Mouse (Mus musculus): ENCODE data around the gene Tmem132b.

Tmem132b gene

DNA sequence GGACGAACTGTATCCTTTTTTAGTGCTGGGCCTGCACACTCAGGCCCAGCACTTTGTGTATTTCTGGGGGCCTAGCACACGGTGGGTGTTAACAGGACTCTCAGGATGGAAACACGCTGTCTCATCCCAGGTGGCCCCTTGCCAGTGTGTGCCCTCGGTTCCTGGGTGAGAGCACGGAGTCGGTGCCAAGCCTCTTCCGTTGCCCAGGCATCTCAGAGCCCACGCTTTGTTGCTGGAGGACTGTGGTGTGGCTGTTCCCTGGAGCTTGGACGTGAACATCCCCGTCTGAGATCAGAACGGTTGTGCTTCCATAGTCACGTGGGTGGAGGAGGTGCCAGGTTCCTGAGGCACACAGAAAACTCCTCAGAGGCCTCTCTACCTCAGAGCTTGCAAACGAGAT is 47.1 kb downstream of the Tmem132b start:
- DNase-seq (ENCODE audit: low spot score) = no peak

- no peak for DNase-seq (ENCODE audit: low spot score)
Observed at GRCm38 (mm10) chr5:125579153-125579552, 47.6 kb downstream of the Tmem132b start.

DNA sequence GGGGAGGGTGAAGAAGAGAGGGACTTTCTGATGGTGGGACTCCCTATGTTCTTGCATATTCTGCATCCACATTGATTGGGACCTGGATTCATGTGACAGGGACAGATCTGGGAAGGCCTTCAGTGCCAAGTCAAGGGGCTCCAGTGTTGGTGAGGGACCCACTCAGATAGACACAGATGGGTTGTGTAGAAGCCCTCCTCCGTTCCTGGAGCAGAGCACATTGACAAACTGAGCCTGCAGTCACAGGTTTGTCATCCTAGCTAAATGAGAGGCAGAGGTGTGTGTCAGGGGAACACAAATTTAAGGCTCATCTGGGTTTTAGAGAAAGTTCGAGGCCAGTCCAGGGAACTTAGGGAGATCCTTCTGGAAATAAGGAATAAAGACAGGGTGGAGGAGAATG is 51.7 kb downstream of the Tmem132b start:
- no peak for DNase-seq (ENCODE audit: low spot score)

DNA sequence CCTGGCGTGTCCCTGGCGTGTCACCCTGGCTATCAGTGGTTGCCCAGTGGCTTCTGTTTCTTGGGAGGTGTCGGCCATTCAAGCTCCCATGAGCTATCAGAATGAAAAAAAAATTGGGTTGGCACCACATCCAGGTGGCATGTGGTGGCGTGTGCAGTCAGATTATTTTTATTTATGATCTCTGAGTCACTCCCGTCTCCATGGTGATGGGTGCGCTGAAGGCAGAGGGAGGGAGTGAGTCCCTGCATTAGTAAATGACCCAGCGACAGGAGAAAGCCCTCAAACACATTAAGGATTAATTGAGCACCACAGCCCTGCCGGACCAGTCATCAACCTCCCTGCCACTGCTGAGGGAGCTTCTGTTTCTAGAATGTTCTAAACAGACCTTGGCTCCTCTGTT is 52.3 kb downstream of the Tmem132b start:
- DNase-seq (ENCODE audit: low spot score) = no peak

DNA sequence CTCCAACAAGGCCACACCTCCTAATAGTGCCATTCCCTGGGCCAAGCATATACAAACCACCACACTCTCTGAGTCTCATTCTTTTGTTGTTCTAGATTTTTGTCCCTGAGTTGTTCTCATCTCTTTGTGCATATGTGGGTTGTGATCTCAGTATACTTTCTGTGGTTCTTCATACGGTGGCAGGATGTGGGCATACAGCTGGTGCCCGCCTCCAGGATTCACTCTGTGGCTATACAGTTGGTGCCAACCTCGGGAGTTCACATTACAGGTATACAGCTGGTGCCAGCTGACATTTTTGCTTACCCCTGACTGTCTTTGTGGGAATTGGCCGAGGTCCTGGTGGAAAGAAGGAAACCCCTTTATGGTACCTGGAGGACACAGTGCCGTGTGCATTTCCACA is 53.6 kb downstream of the Tmem132b start:
- DNase-seq (ENCODE audit: low spot score) = no peak

DNA sequence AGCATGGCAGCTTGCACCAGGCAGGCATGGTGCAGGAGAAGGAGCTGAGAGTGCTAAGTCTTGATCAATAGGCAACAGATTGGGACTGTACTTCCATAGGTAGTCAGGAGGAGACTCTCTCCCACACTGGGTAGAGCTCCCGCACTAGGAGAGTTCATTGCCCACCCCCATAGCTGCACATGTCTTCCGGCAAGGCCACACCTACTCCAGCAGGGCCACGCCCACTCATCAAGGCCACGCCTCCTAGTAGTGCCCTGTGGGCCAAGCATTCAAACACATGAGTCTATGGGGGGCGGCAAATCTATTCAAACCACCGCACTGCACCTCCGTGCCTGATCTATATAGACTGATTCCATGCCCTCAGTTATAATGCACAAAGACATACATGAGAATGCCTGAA is 56.6 kb downstream of the Tmem132b start:
- DNase-seq (ENCODE audit: low spot score) = no peak

GRCm38 (mm10) chr5:125588876-125589667 is 57.5 kb downstream of the Tmem132b start:
- DNase-seq (ENCODE audit: low spot score) = peak; percentile 23

GRCm38 (mm10) chr5:125598056-125598455 is 66.5 kb downstream of the Tmem132b start:
- no peak for DNase-seq (ENCODE audit: low spot score)

GRCm38 (mm10) chr5:125607146-125607545 is 75.6 kb downstream of the Tmem132b start:
- DNase-seq (ENCODE audit: low spot score) = no peak

DNA sequence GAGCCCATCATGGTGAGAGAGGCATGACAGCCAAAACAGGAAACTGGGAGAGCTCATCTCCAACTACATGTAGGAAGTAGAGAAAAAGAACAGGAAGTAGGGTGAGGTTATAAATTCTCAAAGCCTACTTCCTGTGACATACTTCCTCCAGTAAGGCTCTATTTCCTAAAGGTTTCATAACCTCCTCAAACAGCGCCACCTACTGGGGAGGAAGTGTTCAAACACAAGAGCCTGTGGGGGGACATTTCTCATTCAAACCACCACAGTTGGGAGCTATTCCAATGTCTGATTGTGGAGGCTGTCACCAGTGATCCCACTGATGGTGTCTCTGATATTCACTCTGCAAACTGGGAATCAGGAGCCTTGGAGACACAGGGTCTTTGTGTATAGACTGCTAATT is 78.4 kb downstream of the Tmem132b start:
- no peak for DNase-seq (ENCODE audit: low spot score)

GRCm38 (mm10) chr5:125612460-125612859 is 80.9 kb downstream of the Tmem132b start:
- no peak for DNase-seq (ENCODE audit: low spot score)

- DNase-seq (ENCODE audit: low spot score) = no peak
Observed at GRCm38 (mm10) chr5:125613136-125613535, 81.6 kb downstream of the Tmem132b start.

DNA sequence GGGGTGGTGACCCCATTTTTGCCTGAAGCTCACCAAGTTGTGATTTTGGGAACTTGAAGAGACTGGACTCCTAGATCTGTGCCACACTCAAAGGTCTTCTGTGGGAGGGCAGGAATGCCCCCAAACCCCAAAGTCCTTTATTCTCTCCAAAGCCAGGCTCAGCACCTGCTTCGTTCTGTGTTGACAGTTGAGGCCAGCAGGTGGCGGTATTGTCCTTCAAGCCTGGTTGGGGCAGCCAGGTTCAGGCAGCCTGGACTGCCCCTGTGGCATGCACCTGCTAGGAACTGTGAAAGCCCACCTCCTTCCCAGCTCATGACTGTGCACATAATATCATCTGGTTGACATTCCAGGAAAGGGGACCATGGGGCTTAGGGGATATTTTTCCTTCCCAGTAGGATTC is 82.8 kb downstream of the Tmem132b start:
- no peak for DNase-seq (ENCODE audit: low spot score)

- DNase-seq (ENCODE audit: low spot score) = no peak
Observed at GRCm38 (mm10) chr5:125617050-125617449, 85.5 kb downstream of the Tmem132b start.

DNA sequence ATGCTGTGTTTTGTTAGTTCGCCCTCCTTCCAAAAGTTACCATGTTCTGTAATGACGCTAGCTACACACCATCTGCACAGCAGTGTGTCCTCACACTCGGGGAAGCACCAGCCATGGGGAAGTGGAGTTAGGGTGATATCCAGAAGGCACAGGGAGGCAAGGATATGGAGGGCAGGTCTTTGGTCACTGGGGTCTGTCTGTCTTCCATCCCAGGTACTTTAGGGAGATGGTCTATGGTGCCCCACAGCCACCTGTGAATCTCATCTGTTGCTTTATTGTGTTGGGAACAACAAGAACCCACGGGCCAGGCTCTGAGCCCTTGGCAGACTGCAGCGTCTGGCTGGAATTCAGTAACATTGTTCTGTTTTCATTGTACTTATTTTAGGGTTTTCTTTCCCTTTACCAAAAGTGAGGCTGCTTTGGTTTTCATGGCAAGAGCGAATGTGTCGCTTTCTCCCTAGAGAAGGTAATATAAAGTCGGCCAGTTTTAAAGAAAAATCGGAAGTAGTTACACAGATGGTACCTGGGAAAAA is 96.3 kb downstream of the Tmem132b start:
- DNase-seq (ENCODE audit: low spot score) = no peak

GRCm38 (mm10) chr5:125634666-125635065 is 103.1 kb downstream of the Tmem132b start:
- DNase-seq (ENCODE audit: low spot score) = no peak

DNA sequence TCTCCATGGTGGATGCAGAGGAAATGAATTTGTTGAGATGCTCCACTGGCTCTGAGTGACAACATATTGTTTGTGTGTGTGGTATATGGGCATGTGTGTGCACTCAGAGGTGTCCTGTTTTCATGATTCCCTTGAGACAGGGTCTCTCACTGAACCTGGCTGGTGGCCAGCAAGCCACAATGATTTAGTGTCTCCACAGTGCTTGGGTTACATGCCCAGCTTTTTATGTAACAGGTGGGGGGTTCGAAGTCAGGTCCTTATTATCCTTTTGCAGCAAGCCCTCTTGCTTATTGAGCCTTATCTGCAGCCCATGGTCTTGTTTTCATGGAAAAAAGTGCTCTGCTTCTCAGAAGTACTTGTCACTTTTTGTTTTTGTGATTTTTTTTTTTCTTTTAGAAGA is 109.4 kb downstream of the Tmem132b start:
- DNase-seq (ENCODE audit: low spot score) = no peak

DNA sequence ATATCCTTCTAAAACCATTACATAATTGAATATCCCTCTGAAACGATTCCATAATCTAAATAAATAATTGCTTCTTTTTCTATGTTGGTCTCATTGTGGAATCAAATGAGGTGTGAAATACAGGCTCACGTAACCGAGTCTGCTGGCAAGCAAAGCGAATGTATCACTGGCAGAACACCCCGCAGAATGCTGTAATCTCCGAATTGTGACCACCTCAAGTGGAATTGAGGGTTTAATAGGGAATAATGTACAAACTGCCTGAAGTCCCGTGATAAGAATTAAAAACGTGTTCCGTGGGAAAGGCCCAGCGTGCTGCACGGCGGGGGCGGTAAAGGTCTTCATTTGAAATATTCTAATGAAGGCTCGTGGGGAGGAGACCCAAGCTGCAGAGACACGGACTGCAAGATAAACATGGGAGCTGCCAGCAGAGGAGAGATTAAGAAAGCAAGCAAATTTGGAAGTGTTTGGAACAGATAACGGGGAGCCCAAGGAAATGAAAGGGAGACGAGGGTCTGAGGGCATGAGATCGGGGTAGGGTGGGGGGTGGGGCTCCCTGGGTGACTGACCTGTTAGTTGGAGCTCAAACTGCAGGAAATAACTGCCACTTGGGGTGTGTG is 110.1 kb downstream of the Tmem132b start:
- DNase-seq (ENCODE audit: low spot score) = no peak

- no peak for DNase-seq (ENCODE audit: low spot score)
Observed at GRCm38 (mm10) chr5:125648236-125648635, 116.7 kb downstream of the Tmem132b start.

DNA sequence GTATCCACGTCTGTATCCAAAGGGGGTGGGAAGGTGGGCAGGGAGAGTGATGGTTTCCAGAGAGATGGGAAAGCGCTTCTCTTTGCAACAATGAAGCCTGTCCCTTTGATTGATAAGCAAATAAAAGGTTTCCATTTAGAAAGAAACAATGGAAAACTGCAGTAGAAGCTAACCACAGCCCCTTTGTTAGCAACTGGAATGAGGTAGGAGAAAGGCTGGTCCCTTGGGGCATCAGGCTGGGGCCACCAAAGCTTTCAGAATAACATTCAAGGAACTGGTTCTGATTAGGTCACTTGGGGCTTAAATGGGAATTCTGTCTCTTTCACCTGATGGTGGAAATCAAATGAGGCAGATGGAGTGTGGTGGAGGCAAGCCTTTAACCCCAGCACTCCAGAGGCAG is 118.4 kb downstream of the Tmem132b start:
- DNase-seq (ENCODE audit: low spot score) = no peak

GRCm38 (mm10) chr5:125658101-125658500 is 126.5 kb downstream of the Tmem132b start:
- DNase-seq (ENCODE audit: low spot score) = no peak

DNA sequence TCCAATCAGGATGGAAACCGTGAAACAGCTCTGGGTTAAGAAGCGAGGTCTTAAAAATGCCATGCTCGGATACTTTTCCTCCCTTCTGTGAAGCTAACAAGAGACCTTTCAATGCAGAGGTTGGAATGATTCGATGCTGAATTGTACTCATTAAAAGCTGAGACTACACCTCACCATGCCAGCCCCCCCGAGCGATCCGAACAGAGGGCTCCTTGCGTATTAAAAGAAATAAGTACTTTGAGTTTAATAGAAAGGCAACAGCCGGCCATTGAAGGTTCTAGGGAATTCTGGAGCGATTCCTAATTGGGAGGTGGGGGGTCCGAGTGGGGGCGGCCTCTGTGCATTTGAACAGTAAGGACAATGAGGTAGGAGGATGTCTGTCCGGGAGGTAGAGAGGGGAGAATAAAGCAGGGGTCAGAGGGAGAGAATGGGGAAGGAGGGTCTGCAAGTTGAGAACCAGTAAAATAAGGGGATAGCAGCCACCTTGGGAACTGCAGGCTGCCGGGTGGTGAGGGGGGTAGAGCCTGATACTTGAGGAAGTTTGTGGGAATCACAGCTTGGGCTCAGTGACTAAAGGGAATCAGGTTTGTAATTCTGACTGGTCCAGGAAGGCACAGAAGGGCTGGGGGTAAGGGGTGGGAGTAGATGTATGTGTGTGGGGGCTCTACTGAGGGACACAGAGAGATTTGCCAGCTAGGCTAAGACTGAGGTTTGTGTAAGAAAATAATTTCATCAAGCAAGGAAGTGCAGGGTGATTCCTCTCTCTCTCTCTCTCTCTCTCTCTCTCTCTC is 127.6 kb downstream of the Tmem132b start:
- no peak for DNase-seq (ENCODE audit: low spot score)

- no peak for DNase-seq (ENCODE audit: low spot score)
Observed at GRCm38 (mm10) chr5:125675623-125676022, 144.0 kb downstream of the Tmem132b start.
